Mouse (Mus musculus) embryonic facial prominence, embryonic 14.5 days (tissue): ENCODE data around the gene Atl1. TPM values are rescaled to one million over a fixed set of nuclear protein-coding genes. Genes with fewer than 3 reads are reported as not detected.

Experiments used
- ATAC-seq: fragments of 200-750 bp; cut with Nextera tagmentation; 2 replicates; pipeline ENCODE4 v1.8.0; 2017; ENCODE audit warnings: low read depth, moderate number of reproducible peaks, moderate TSS enrichment
- DNase-seq: peaks from one replicate; pipeline ENCODE4 v3.0.0-alpha.2; 2015; ENCODE audit warnings: low spot score
- H3K27ac ChIP-seq: fragments of 300-500 bp; sonication (generic); replicated peaks from 2 replicates; pipeline ENCODE4 v1.5.1; 2014; ENCODE audit warnings: low read depth, mild to moderate bottlenecking, low read length, moderate library complexity
- H3K27me3 ChIP-seq: fragments of 300-500 bp; sonication (generic); replicated peaks from 2 replicates; pipeline ENCODE4 v1.6.1; 2014; ENCODE audit warnings: low read length; ENCODE audit not compliant: control insufficient read depth, insufficient read depth
- H3K36me3 ChIP-seq: fragments of 300-500 bp; sonication (generic); 2 replicates; pipeline ENCODE4 v1.6.1; 2014; ENCODE audit warnings: low read length, mixed read lengths; ENCODE audit not compliant: control insufficient read depth, insufficient read depth
- H3K4me1 ChIP-seq: fragments of 300-500 bp; sonication (generic); 2 replicates; pipeline ENCODE4 v1.6.1; 2014; ENCODE audit warnings: antibody characterized with exemption, low read length; ENCODE audit not compliant: control insufficient read depth, insufficient read depth
- H3K4me2 ChIP-seq: fragments of 300-500 bp; sonication (generic); 2 replicates; pipeline ENCODE4 v1.6.1; 2014; ENCODE audit warnings: low read depth, mild to moderate bottlenecking, low read length, moderate library complexity, mixed read lengths
- H3K4me3 ChIP-seq: fragments of 300-500 bp; sonication (generic); 2 replicates; pipeline ENCODE4 v1.5.1; 2014; ENCODE audit warnings: low read depth, mild to moderate bottlenecking, low read length
- H3K9ac ChIP-seq: fragments of 300-500 bp; sonication (generic); 2 replicates; pipeline ENCODE4 v1.6.1; 2014; ENCODE audit warnings: low read depth, mild to moderate bottlenecking, low read length, moderate library complexity, mixed read lengths
- H3K9me3 ChIP-seq: fragments of 300-500 bp; sonication (generic); 2 replicates; pipeline ENCODE4 v1.6.1; 2016; ENCODE audit warnings: low read length; ENCODE audit not compliant: control insufficient read depth
- WGBS: fragments of 180-500 bp; shearing (Covaris S2); extraction: QIAGEN DNeasy Blood & Tissue Kit; methylation state at CpG from one replicate; pipeline ENCODE4 v1.1.7; 2014; 5-methylcytosine and 5-hydroxymethylcytosine counted together
- polyA plus RNA-seq: library from polyadenylated mRNA; unstranded; fragments of >200 nt; fragmentation: Nextera tagmentation; extraction: Ambion mirVana; gene quantifications from 2 replicates; pipeline ENCODE4 v1.2.1, GENCODE M21; 2014

The Atl1 gene
- polyA plus RNA-seq, 1 experiment from 2014 or later = 8.5 TPM

DNA sequence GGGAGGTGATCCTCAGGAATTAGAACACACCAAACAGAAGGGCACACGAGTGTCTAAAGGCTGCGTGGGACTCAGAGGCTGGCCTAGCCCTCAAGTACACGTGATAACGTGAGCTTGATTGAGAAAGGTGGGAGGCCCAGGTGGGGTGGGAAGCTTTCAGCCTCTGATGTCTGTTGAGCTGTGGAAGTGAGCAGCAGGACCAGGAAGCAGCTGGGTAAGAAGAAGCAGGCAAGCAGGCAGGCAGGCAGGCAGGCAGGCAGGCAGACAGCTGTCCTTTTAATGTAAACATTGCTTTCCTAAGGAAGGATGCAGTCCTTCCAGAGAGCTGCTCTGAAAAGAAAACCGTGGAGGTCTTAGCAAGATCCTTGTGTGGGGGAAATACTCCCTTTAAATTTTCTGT lies 1.9 kb upstream of the Atl1 start:
- DNase-seq = no peak
- H3K4me1 ChIP-seq = peaks cover 23% of the 10 kb centered on the region
- H3K4me2 ChIP-seq = peak overlapping the region; percentile 63
- WGBS = 17% methylated on average over 5 of the region's 5 CpGs
- no peak for ATAC-seq
- H3K9ac ChIP-seq = peak overlapping the region; percentile 99
- H3K36me3 ChIP-seq = 0 out of 2 replicates have a peak, but pooled peaks cover 3% of the 10 kb centered on the region
- no peaks in the 10 kb centered on the region for H3K27me3 ChIP-seq
- H3K27ac ChIP-seq = peak overlapping the region; percentile 44; the same call in 1 of the 2 replicates
- no peaks in the 10 kb centered on the region for H3K9me3 ChIP-seq
- peak overlapping the region; percentile 93 for H3K4me3 ChIP-seq

DNA sequence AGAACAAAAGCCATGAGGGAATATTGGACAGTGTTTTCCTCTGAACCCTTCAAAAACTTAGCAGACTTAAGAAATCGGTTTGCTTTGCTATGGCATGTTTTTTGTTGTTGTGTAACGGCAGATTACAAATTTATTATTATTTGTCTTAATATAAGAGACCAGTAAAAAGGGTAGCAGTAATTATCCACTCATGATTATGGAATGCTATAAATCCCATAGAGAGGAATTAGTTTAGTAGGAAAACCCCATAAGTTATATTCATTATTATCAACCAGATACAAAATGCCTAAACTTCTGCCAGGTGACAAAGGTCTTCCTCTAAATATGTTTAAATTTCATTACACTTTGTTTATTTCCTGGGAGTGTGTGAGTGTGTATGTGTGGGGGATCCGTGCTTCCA lies 693 bp upstream of the Atl1 start:
- H3K4me2 ChIP-seq = peak overlapping the region; percentile 63
- H3K9me3 ChIP-seq = no peaks in the 10 kb centered on the region
- 33% methylated on average over 3 of the region's 3 CpGs for WGBS
- no peaks in the 10 kb centered on the region for H3K27me3 ChIP-seq
- H3K4me1 ChIP-seq = peaks cover 23% of the 10 kb centered on the region
- no peak for DNase-seq
- peak overlapping the region; percentile 93 for H3K4me3 ChIP-seq
- peak overlapping the region; percentile 99 for H3K9ac ChIP-seq
- no peak for ATAC-seq
- H3K27ac ChIP-seq = peak overlapping the region; percentile 94; the same call in 1 of the 2 replicates
- 0 out of 2 replicates have a peak, but pooled peaks cover 3% of the 10 kb centered on the region for H3K36me3 ChIP-seq

DNA sequence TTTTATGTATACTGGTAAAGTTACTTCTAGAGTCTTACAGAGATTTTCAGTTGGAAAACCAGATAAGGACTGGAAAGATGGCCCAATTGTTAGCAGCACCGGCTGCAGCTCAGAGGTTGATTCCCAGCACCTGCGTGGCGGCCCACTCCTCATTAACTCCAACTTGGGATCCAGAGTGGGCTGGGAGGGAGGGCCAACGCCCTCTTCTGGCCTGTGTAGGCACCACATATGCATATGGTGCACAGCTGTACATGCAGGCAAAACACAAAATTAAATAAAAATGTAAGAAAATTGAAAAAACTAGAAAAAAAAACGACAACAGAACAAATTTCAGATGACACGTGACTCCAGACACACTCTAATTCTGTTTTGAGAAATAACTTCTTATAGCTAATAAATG lies 1.5 kb downstream of the Atl1 start:
- H3K4me1 ChIP-seq = peaks cover 22% of the 10 kb centered on the region
- H3K27me3 ChIP-seq = no peaks in the 10 kb centered on the region
- H3K4me2 ChIP-seq = peak overlapping the region; percentile 63; the same call in 1 of the 2 replicates
- peak overlapping the region; percentile 93; the same call in 1 of the 2 replicates for H3K4me3 ChIP-seq
- no peak for DNase-seq
- H3K9ac ChIP-seq = no peak overlapping the region
- H3K9me3 ChIP-seq = no peaks in the 10 kb centered on the region
- no peak overlapping the region for H3K27ac ChIP-seq
- WGBS = 46% methylated on average over 6 of the region's 6 CpGs
- ATAC-seq = no peak
- no peaks in the 10 kb centered on the region for H3K36me3 ChIP-seq

DNA sequence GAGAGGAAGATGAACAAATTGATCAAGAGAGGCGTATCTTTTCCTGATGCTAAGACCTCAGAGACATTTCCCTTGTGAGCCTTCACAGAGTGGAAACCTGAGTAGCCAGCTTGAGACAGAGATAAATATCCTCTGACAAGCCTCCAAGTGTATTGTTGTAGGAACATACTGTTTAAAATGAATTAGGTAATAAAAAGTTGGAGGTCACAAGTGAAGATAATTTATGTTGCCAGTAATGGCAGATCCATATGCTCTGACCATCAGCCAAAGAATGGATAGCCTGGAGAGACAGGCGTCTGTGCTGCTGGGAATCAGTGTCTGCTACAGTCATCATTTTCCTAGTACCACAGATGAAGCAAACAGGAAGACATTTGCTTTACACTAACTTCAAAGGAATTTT lies 2.6 kb downstream of the Atl1 start:
- H3K4me1 ChIP-seq = peaks cover 16% of the 10 kb centered on the region
- DNase-seq = peak; percentile 35
- no peaks in the 10 kb centered on the region for H3K36me3 ChIP-seq
- H3K9me3 ChIP-seq = no peaks in the 10 kb centered on the region
- H3K4me3 ChIP-seq = no peak overlapping the region
- no peak for ATAC-seq
- H3K27me3 ChIP-seq = no peaks in the 10 kb centered on the region
- no peak overlapping the region for H3K4me2 ChIP-seq
- 39% methylated on average over 2 of the region's 2 CpGs for WGBS
- H3K9ac ChIP-seq = no peak overlapping the region
- no peak overlapping the region for H3K27ac ChIP-seq

DNA sequence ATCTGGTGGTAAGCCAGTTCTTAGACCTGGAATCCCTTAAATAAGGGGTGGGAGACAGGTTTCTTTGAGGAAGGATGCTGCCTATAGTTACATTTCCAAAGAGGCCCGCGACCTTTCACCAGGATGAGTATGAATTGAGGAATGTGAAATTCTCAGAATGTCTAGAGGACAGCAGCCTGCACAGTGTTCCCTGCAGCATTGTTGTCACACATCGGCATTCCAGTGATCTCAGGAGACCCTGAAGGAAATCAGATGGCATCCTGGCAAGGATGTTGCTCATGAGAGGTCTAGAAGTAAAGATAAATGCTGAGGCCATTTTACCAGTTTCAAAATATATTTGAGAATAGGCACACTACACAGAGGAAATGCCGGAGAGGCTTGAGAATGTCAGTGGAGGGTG lies 5.7 kb downstream of the Atl1 start:
- Histone ChIP-seq H3K27me3 (no peaks in the 10 kb centered on the region), H3K9ac (no peak overlapping the region), H3K4me1 (no peaks in the 10 kb centered on the region), H3K4me2 (no peak overlapping the region), H3K36me3 (no peaks in the 10 kb centered on the region), H3K27ac (no peak overlapping the region), H3K9me3 (no peaks in the 10 kb centered on the region), H3K4me3 (no peak overlapping the region)
- ATAC-seq = no peak
- WGBS = 78% methylated on average over 4 of the region's 4 CpGs
- no peak for DNase-seq

DNA sequence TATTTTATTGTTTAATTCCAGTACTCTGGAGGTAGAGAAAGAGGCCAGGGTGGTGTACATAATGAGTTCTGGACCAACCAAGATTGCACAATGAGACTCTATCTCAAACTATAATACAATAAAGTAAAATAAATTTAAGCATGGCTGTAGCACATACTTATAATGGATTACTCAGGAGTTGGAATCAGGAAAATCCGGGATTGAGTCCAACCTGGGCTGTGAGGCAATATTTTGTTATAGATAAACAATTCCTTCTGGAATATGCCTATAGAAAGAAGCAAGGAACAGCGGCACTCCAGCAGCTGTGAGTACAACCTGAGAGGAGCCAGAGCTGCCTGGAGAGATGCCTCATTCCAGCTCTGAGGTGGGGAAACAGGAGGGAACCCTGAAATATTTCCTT lies 12.6 kb downstream of the Atl1 start:
- DNase-seq (no peak), ATAC-seq (no peak)
- Histone ChIP-seq H3K9ac (no peak overlapping the region), H3K9me3 (no peaks in the 10 kb centered on the region), H3K27ac (no peak overlapping the region), H3K27me3 (no peaks in the 10 kb centered on the region), H3K4me1 (peaks cover 13% of the 10 kb centered on the region; the same call in 1 of the 2 replicates), H3K36me3 (no peaks in the 10 kb centered on the region), H3K4me2 (no peak overlapping the region), H3K4me3 (no peak overlapping the region)
- WGBS = 53% methylated on average over 2 of the region's 2 CpGs

DNA sequence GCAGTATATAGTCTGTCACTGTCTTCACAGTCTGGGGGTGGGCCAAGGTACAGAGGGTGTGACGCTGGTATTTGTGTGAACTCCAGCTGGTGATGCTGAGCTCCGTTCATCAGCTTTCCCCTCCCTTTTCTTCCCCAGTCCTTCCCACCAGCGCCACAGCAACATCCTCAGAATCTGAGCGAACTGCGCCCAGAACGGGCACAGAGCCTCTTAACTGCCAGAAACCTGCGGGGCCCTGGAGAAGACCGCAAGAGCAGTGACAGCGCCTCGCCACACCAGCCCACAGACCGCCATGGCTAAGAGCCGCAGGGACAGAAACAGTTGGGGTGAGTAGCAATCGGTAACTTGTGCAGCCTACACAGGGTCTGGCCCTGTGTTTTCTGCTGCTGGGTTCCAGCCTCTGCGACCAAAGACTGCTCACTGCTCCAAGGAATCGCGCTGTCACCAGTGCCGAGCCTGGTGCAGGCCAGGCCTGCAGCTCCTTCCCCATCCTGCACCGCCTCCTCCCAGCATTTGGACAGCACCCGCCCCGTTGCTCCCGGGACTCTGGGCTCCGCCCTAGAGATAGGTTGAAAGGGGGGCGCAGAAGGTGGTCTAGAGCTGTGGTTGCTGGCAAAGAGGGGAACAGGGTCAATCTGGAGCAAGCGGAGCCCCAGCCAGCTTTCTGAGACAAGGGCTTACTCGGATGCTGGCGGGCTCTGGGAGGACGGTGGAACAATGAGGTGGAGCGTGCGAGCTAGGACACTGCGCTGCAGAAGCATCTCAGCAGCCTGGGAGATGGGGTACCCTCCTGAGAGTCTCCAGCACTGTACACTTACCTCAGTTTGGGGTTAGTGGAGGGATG lies 15.5 kb downstream of the Atl1 start:
- 5% methylated on average over 30 of the region's 30 CpGs for WGBS
- peak overlapping the region; percentile 38 for H3K4me3 ChIP-seq
- peak overlapping the region; percentile 65 for H3K4me2 ChIP-seq
- H3K27ac ChIP-seq = peak overlapping the region; percentile 44; the same call in 1 of the 2 replicates
- H3K4me1 ChIP-seq = peaks cover 13% of the 10 kb centered on the region; the same call in 1 of the 2 replicates
- no peaks in the 10 kb centered on the region for H3K36me3 ChIP-seq
- DNase-seq (peak; percentile 56), ATAC-seq (peak; percentile 81)
- no peaks in the 10 kb centered on the region for H3K9me3 ChIP-seq
- no peaks in the 10 kb centered on the region for H3K27me3 ChIP-seq
- H3K9ac ChIP-seq = peak overlapping the region; percentile 56

DNA sequence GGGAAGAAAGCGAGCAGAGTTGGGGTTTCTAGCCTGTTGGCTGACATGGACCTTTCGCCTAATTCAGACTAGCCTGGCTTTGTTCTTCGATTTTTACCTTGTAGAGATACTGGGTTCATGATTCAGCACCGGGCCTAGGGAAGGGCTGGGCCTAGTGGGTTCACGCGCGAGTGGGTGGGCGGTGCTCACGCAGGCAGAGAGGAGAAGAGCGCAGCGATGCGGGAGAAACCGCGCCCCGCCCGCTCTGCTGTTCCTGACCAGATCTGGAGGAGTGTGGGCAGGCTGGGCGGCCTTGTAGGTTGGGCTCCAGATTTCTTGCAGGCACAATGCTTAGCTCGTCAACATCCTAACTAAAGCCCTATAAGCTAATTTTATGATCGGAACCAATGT lies 16.1 kb downstream of the Atl1 start:
- Histone ChIP-seq H3K9me3 (no peaks in the 10 kb centered on the region), H3K4me2 (peak overlapping the region; percentile 65), H3K4me3 (peak overlapping the region; percentile 38), H3K4me1 (peaks cover 13% of the 10 kb centered on the region; the same call in 1 of the 2 replicates), H3K36me3 (no peaks in the 10 kb centered on the region), H3K27ac (peak overlapping the region; percentile 44; the same call in 1 of the 2 replicates), H3K9ac (peak overlapping the region; percentile 56), H3K27me3 (no peaks in the 10 kb centered on the region)
- 27% methylated on average over 19 of the region's 19 CpGs for WGBS
- DNase-seq (no peak), ATAC-seq (peak; percentile 78)
